ENCODE assay signal across 19 mouse cellular contexts in the genomic region with DNA sequence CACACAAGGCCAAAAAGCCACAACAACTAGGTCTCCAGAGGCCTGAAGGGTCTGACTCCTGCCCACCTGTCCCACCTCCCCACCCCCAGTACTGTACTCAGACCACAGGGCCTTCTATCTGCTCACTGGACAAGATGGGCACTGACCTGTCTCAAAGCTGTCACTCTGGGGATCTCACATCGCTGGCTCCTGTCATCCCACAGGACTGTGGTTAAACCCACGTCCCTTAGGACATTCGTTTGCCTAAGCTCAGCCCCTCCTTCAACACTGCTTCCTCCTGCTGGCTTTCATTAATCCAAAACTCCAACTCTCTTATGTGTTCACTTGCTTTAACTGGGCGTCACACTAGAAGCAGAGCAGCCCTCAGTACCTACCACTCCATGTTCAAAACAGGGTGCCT.
DNase-seq lines count a peak whose midpoint lies in the region; ATAC-seq and TF ChIP-seq lines count a peak whose summit lies in the region.
"Had no signal": no experiment of that assay in that cellular context is flagged by ENCODE, and none has a peak within 500 bp of the region (broad histone marks: within the 10 kb centered on the region; RNA-seq: fewer than 3 reads in every experiment).

No protein-coding gene starts in this region.

- ATAC-seq in forebrain, embryonic 14.5 days: no peak
- no peak for ATAC-seq in heart, embryonic 14.5 days (ENCODE audit: insufficient number of reproducible peaks, insufficient read depth, low FRiP score, low read depth)
- no peak for ATAC-seq in midbrain, embryonic 15.5 days (replicated peaks)
- ATAC-seq in liver, postnatal 0 days: peak; percentile 33
- ATAC-seq: Patski had no signal

- 72% methylated on average over 4 of the region's 4 CpGs for WGBS in forebrain, embryonic 10.5 days
- 60% methylated on average over 4 of the region's 4 CpGs for WGBS in forebrain, embryonic 14.5 days
- WGBS in heart, embryonic 14.5 days: 33% methylated on average over 4 of the region's 4 CpGs
- WGBS in midbrain, embryonic 10.5 days: 66% methylated on average over 4 of the region's 4 CpGs
- WGBS in midbrain, embryonic 15.5 days: 42% methylated on average over 4 of the region's 4 CpGs
- 41% methylated on average over 4 of the region's 4 CpGs for WGBS in liver, postnatal 0 days (ENCODE audit: insufficient replicate concordance)

- intact Hi-C loops in heart, postnatal 14 days (cut with DNase I): no loop called here

- H3K9me3 ChIP-seq in forebrain, embryonic 10.5 days: no peaks in the 10 kb centered on the region
- H3K9me3 ChIP-seq in forebrain, embryonic 14.5 days (replicated peaks; ENCODE audit: control insufficient read depth, low read length): no peaks in the 10 kb centered on the region
- no peaks in the 10 kb centered on the region for H3K9me3 ChIP-seq in heart, embryonic 14.5 days (ENCODE audit: control insufficient read depth, low read length)
- H3K9me3 ChIP-seq in midbrain, embryonic 10.5 days (replicated peaks): no peaks in the 10 kb centered on the region
- H3K9me3 ChIP-seq in midbrain, embryonic 15.5 days: no peaks in the 10 kb centered on the region
- H3K9me3 ChIP-seq in liver, postnatal 0 days (ENCODE audit: low read length): no peaks in the 10 kb centered on the region
- H3K9me3 ChIP-seq: embryonic facial prominence, embryonic 12.5 days; hindbrain, embryonic 10.5 days; limb, embryonic 13.5 days had no signal

- no peak overlapping the region for H3K4me2 ChIP-seq in forebrain, embryonic 14.5 days (ENCODE audit: low read length)
- H3K4me2 ChIP-seq in heart, embryonic 14.5 days (ENCODE audit: low read length): no peak overlapping the region
- H3K4me2 ChIP-seq in midbrain, embryonic 15.5 days: no peak overlapping the region
- no peak overlapping the region for H3K4me2 ChIP-seq in liver, postnatal 0 days (ENCODE audit: low read depth, low read length)
- H3K4me2 ChIP-seq: embryonic facial prominence, embryonic 12.5 days; limb, embryonic 13.5 days had no signal

- peaks cover 20% of the 10 kb centered on the region for H3K4me1 ChIP-seq in forebrain, embryonic 10.5 days
- H3K4me1 ChIP-seq in forebrain, embryonic 14.5 days (ENCODE audit: control insufficient read depth, insufficient read depth, low read length): peaks cover 3% of the 10 kb centered on the region; the same call in 1 of the 2 replicates
- peaks cover 25 to 48% of the 10 kb centered on the region in 2 experiments for H3K4me1 ChIP-seq in heart, embryonic 14.5 days (ENCODE audit: control insufficient read depth in 2 of 2, insufficient read depth in 2 of 2, low read length in 2 of 2)
- peaks cover 13% of the 10 kb centered on the region for H3K4me1 ChIP-seq in midbrain, embryonic 10.5 days
- no peaks in the 10 kb centered on the region for H3K4me1 ChIP-seq in midbrain, embryonic 15.5 days
- H3K4me1 ChIP-seq in liver, postnatal 0 days (ENCODE audit: insufficient read depth): peaks cover 3% of the 10 kb centered on the region; the same call in 1 of the 2 replicates

- TF ChIP-seq EP300 in liver, postnatal 0 days (IDR thresholded peaks at IDR 0.05; ENCODE audit: low read depth): no peak

- no peaks in the 10 kb centered on the region for H3K36me3 ChIP-seq in forebrain, embryonic 10.5 days (replicated peaks)
- H3K36me3 ChIP-seq in forebrain, embryonic 14.5 days (ENCODE audit: control insufficient read depth, insufficient read depth, low read length): no peaks in the 10 kb centered on the region
- H3K36me3 ChIP-seq in heart, embryonic 14.5 days (ENCODE audit: control insufficient read depth, insufficient read depth, low read length): peaks cover 17% of the 10 kb centered on the region; the same call in 1 of the 2 replicates
- H3K36me3 ChIP-seq in midbrain, embryonic 10.5 days: no peaks in the 10 kb centered on the region
- no peaks in the 10 kb centered on the region for H3K36me3 ChIP-seq in midbrain, embryonic 15.5 days (replicated peaks)
- H3K36me3 ChIP-seq in liver, postnatal 0 days (replicated peaks; ENCODE audit: insufficient read depth, low read length): 0 out of 2 replicates have a peak, but pooled peaks cover 2% of the 10 kb centered on the region
- H3K36me3 ChIP-seq: embryonic facial prominence, embryonic 12.5 days; hindbrain, embryonic 10.5 days; limb, embryonic 13.5 days had no signal

- H3K9ac ChIP-seq in forebrain, embryonic 14.5 days (ENCODE audit: low read length): no peak overlapping the region
- no peak overlapping the region for H3K9ac ChIP-seq in heart, embryonic 14.5 days (ENCODE audit: low read length)
- H3K9ac ChIP-seq in midbrain, embryonic 15.5 days: no peak overlapping the region
- no peak overlapping the region for H3K9ac ChIP-seq in liver, postnatal 0 days (replicated peaks)
- H3K9ac ChIP-seq: embryonic facial prominence, embryonic 12.5 days; limb, embryonic 13.5 days had no signal

- H3K27me3 ChIP-seq in forebrain, embryonic 10.5 days (ENCODE audit: poor library complexity, severe bottlenecking): no peaks in the 10 kb centered on the region
- H3K27me3 ChIP-seq in forebrain, embryonic 14.5 days (replicated peaks; ENCODE audit: control insufficient read depth, insufficient read depth, low read length): no peaks in the 10 kb centered on the region
- H3K27me3 ChIP-seq in heart, embryonic 14.5 days (ENCODE audit: control insufficient read depth, insufficient read depth, low read length): no peaks in the 10 kb centered on the region
- no peaks in the 10 kb centered on the region for H3K27me3 ChIP-seq in midbrain, embryonic 10.5 days (ENCODE audit: low read depth, poor library complexity, severe bottlenecking)
- no peaks in the 10 kb centered on the region for H3K27me3 ChIP-seq in midbrain, embryonic 15.5 days (replicated peaks)
- no peaks in the 10 kb centered on the region for H3K27me3 ChIP-seq in liver, postnatal 0 days (ENCODE audit: insufficient read depth, low read length)
- H3K27me3 ChIP-seq: limb, embryonic 13.5 days had no signal

- H3K4me3 ChIP-seq in forebrain, embryonic 10.5 days: no peak overlapping the region
- no peak overlapping the region for H3K4me3 ChIP-seq in forebrain, embryonic 14.5 days (ENCODE audit: low read depth, low read length)
- H3K4me3 ChIP-seq in heart, embryonic 14.5 days (ENCODE audit: control insufficient read depth in 1 of 2, insufficient read depth in 1 of 2, low read depth in 1 of 2, low read length in 2 of 2): no peak overlapping the region
- no peak overlapping the region for H3K4me3 ChIP-seq in midbrain, embryonic 10.5 days
- no peak overlapping the region for H3K4me3 ChIP-seq in midbrain, embryonic 15.5 days
- no peak overlapping the region for H3K4me3 ChIP-seq in liver, postnatal 0 days (ENCODE audit: low read depth, low read length)
- H3K4me3 ChIP-seq: embryonic facial prominence, embryonic 12.5 days; hindbrain, embryonic 10.5 days; left cerebral cortex, adult 2 months; limb, embryonic 13.5 days; myocyte had no signal

- TF ChIP-seq CTCF in liver, postnatal 0 days (IDR thresholded peaks at IDR 0.05; ENCODE audit: low read depth): no peak

- peak overlapping the region; percentile 40; the same call in 1 of the 2 replicates for H3K27ac ChIP-seq in forebrain, embryonic 10.5 days
- H3K27ac ChIP-seq in forebrain, embryonic 14.5 days (ENCODE audit: low read depth, low read length): no peak overlapping the region
- peak overlapping the region; percentile 30 to 66; a peak in 3 of 4 replicates for H3K27ac ChIP-seq in heart, embryonic 14.5 days (replicated peaks in 1 of 2; ENCODE audit: control insufficient read depth in 1 of 2, insufficient read depth in 1 of 2, low read depth in 2 of 2, low read length in 2 of 2)
- 0 out of 2 replicates have a peak overlapping the region, but pooled peaks have one; percentile 38 for H3K27ac ChIP-seq in midbrain, embryonic 10.5 days (replicated peaks)
- no peak overlapping the region for H3K27ac ChIP-seq in midbrain, embryonic 15.5 days
- H3K27ac ChIP-seq in liver, postnatal 0 days (ENCODE audit: low read depth): no peak overlapping the region
- H3K27ac ChIP-seq: embryonic facial prominence, embryonic 12.5 days; left cerebral cortex, adult 2 months; limb, embryonic 13.5 days had no signal

- DNase-seq in forebrain, embryonic 10.5 days (ENCODE audit: extremely low spot score, low spot score): no peak
- no peak for DNase-seq in forebrain, embryonic 14.5 days (ENCODE audit: low spot score)
- no peak for DNase-seq in heart, postnatal 14 days
- no peak for DNase-seq in midbrain, embryonic 10.5 days (ENCODE audit: low spot score)
- DNase-seq in liver, postnatal 0 days: no peak
- no peak for DNase-seq in lung, adult 18-20 months
- DNase-seq: gastrocnemius, postnatal 10 days; kidney, postnatal 10 days; right cerebral cortex, adult 18-20 months; spleen, adult 18-20 months; thymus, postnatal 36 days had no signal

Comparison
In these comparisons a context has a peak if more than half of its experiments do, and no peak if none do; other contexts are left out.
1. H3K27ac ChIP-seq: peak in forebrain, embryonic 10.5 days (single experiment), heart, embryonic 14.5 days (2 of 2) and midbrain, embryonic 10.5 days (single experiment); none in forebrain, embryonic 14.5 days (single experiment), midbrain, embryonic 15.5 days (single experiment) and liver, postnatal 0 days (single experiment).